Comparison of ENCODE assay signal across 19 mouse cellular contexts in genomic region chr12:69544562-69544961, GRCm38 (mm10).
"Had no signal": no experiment of that assay in that cellular context is flagged by ENCODE, and none has a peak within 500 bp of the region (broad histone marks: within the 10 kb centered on the region; RNA-seq: fewer than 3 reads in every experiment).

No protein-coding gene starts in this region.

- H3K27ac ChIP-seq: hindbrain, embryonic 12.5 days; hindbrain, embryonic 14.5 days; intestine, embryonic 15.5 days; limb, embryonic 10.5 days; limb, embryonic 12.5 days; liver, embryonic 13.5 days had no signal

- H3K36me3 ChIP-seq: heart, embryonic 10.5 days; heart, embryonic 12.5 days; hindbrain, embryonic 10.5 days; hindbrain, embryonic 12.5 days; intestine, embryonic 15.5 days; limb, embryonic 10.5 days; limb, embryonic 12.5 days; liver, embryonic 13.5 days had no signal

- DNase-seq: gastrocnemius, postnatal 25 days; heart, postnatal 10 days; heart, postnatal 4 days; kidney, adult 18-20 months; kidney, adult 8-10 months; kidney, postnatal 10 days; kidney, postnatal 36 days; layer of hippocampus, adult 9-11 months; layer of hippocampus, postnatal 36 days; liver; liver, embryonic 13.5 days had no signal

- H3K4me3 ChIP-seq: heart, embryonic 10.5 days; heart, embryonic 12.5 days; hindbrain, embryonic 10.5 days; hindbrain, embryonic 12.5 days; intestine, embryonic 15.5 days; limb, embryonic 10.5 days; limb, embryonic 12.5 days; liver, embryonic 13.5 days had no signal

- H3K27me3 ChIP-seq: heart, embryonic 12.5 days; hindbrain, embryonic 12.5 days; intestine, embryonic 15.5 days; limb, embryonic 12.5 days; liver, embryonic 13.5 days had no signal

- H3K4me1 ChIP-seq: heart, embryonic 10.5 days; hindbrain, embryonic 12.5 days; intestine, embryonic 15.5 days had no signal
